Mouse (Mus musculus): ENCODE results near the gene Taf4.

DNA sequence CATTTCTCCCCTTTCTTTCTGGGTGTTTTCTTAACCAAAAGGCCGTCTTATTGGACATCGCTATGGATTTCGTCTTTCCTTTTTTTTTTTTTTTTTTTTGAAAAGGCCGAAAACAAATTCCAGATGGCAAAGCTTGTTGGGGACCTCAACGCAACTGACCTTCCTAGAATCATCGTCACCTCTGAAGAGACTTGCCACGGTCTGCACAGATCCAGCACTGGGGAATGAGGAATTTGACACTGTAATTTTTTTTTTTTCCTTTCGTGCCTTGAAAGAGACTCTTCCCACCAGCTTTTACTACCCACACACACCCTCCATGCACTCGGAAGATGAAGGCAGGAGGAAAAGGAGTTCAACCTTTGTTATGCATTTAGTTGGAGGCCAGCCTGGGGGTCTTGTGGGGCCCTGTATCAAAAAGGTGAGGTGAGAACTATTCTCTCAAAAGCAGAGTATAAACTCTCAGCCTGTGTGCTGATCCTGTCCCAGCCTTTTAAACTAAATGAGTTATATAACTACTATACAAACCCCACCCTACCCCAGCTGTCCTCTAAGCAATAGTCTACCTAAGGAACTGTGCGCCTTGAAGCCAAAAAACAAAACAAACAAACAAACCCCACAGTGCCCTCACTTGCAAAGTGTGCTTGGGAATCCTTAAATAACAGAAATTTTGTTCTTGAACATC is 1.0 kb upstream of the Taf4 start:
- TF ChIP-seq CTCF (IDR thresholded peaks at IDR 0.05), result no peak
- TF ChIP-seq POLR2A (IDR thresholded peaks at IDR 0.05; ENCODE audit: insufficient read depth, low read depth, low read length), result peak; percentile 36; the same call in 1 of the 2 replicates
- TF ChIP-seq EP300 (IDR thresholded peaks at IDR 0.05; ENCODE audit: insufficient read depth, low read depth, low read length), result no peak
